Mouse (Mus musculus): ENCODE results near the gene Slc9a3r1.

DNA sequence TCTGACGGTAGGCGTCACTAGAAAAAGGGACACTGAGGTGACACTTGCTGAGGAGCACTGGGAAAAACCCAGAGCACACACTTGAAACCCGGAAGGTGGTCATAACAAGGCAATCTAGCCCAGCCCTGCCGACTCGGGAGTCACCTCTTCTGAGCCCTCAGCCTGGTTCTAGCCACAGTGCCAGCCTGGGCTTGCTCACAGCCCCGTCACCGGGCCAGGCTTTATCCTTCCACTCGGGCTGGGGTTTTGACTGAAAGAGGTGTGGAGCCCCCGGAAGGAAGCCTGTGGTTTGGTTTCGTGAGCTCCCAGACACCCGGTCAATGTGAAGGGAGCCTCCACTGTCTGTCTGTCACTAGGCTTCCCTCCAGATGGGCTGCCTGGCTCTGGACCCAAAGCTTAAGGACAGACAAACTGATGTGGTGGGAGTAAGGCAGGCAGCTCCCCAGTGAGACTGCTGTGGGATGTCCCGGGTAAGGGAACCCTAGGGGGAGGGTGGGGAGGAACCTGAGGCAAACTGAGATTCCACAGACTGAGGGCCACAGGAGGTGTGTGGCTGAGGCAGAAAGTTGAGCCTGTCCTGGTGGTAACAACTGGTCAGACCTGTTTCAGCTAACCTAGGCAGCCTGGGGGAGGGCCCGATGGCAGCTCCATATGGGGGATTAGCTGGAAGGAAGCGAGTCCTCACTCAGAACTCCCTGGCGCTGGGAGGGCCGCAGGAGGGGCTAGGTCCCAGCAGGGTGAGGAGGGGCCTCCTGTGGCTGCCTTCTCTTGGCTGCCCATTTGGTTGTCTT lies 10.6 kb downstream of the Slc9a3r1 start:
- TF ChIP-seq EP300 (IDR thresholded peaks at IDR 0.05; ENCODE audit: low read depth) (no peak), CTCF (IDR thresholded peaks at IDR 0.05; ENCODE audit: low read depth) (no peak)

Measured in liver, postnatal 0 days (tissue).